Mouse (Mus musculus) CD4-positive naive resting alpha-beta T cell, adult 57 days (primary cell): ENCODE results near the gene March1. TPM values are rescaled to one million over a fixed set of nuclear protein-coding genes. Genes with fewer than 3 reads are reported as not detected.

ENCODE experiments used
- total RNA-seq: library from RNA; stranded (reverse); gene quantifications from one replicate; pipeline ENCODE4 v1.2.4, GENCODE M21; 2023

The March1 gene
- total RNA-seq, result 4.9 TPM

GRCm38 (mm10) chr8:65617871-65618751 lies at the start of gene March1:
Gene March1, plus strand, starts transcription at chr8:65617900.

GRCm38 (mm10) chr8:66486084-66486763 lies 868.5 kb downstream of the March1 start, which contains the start of gene Tma16:
Gene Tma16, minus strand, starts transcription at chr8:66486530.

GRCm38 (mm10) chr8:66511537-66511936 lies 893.8 kb downstream of the March1 start, which contains the start of gene Tktl2:
Gene Tktl2, plus strand, starts transcription at chr8:66511756.

